Mouse (Mus musculus): Measurements from ENCODE around the gene Siah3.

The Siah3 gene

DNA sequence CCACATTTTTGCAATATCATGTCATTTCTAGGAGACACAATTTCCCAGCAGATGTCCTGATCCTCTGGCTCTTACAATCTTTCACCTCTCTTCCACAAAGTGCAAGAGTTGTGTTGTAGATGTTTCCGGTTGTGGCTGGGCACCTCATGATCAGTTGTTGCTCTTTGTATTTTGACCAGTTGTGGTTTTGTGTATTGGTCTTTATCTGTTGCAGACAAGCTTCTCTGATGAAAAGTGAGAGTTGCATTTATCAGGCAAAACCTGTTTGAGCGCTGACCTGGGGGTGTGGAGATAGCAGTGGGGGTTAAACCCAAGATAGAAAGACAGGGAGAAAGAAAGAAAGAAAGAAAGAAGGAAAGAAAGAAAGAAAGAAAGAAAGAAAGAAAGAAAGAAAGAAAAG lies 68.9 kb downstream of the Siah3 start:
- WGBS, result 91% methylated on average over 2 of the region's 2 CpGs

DNA sequence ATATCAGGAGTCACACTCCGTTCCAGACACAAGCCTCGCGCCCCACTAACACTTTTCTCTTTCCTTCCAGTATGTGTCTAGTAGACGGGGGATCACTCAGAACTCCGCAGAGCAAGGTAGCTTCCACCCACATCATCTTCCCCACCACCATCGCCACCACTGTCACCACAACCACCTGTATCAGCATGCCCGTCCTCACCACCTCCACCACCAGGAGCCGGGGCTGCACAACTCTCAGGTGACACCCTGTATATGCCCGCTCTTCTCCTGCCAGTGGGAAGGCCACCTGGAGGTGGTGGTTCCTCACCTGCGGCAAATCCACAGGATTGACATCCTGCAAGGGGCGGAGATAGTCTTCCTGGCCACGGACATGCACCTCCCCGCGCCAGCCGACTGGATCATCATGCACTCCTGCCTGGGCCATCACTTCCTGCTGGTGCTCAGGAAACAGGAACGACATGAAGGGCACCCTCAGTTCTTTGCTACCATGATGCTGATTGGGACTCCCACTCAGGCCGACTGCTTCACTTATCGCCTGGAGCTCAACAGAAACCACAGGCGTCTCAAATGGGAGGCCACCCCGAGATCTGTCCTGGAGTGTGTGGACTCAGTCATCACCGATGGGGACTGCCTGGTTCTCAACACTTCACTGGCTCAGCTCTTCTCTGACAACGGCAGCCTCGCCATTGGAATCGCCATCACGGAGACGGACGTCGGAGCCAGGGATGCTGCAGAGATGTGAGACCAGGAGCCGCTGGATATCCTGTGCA lies 69.8 kb downstream of the Siah3 start:
- 92% methylated on average over 29 of the region's 29 CpGs for WGBS

DNA sequence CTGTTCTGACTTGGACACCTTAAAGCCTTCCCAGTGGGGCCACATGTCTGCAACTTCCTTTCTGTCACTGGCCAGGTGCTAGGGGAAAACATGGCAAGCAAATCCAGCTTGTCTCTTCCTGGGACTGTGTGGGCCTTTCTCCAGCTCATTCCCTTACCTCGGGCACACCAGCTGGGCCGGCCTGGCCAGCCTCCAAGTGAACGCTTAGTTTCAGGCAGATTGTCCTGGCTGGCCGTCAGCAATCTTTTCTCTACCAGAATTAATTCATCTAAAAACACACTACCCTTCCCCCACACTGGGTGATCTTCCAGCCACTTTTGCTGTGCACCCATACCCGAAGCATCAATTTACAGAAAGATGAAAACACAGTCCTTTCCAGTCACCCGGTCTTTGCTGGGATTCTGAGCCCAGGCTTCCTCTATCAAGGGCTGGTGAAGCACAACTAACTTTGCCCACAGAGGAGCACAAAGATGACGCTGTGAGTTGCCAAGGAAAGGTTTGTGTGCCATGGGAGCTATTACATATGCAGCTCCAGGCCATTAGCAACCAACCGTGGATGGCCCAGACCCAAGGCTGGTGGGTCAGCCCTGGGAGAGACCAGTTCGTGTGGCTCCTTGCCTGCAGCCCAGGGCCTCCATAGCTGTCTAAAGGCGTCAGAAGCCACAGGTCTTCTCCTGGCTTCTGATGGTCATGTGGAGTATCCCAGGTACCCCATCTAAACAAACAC lies 71.8 kb downstream of the Siah3 start:
- WGBS, result 35% methylated on average over 10 of the region's 10 CpGs

DNA sequence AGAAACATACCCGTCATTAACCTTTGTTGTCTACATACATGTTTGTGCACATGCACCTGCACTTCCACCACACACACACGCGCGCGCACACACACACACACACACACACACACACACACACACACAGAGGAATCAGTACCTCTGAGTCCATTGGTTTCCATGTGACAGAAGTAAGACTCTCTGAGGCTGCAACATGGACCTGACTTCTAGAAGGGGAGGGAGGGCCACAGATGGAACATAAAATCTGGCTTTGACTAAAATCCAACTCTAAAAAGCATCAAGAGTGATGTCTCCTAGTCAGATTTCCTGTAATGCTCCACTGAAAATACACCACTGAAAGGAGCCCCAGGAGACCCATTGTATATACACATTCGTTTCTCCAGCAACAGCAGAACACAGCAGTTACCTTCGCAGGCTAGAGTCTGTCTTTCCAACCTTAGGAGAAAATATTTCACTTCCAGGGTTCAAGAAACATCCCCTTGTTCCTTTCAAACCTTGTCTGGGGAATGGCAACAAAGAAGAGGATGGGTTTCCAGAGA lies 75.1 kb downstream of the Siah3 start:
- 87% methylated on average over 7 of the region's 7 CpGs for WGBS

DNA sequence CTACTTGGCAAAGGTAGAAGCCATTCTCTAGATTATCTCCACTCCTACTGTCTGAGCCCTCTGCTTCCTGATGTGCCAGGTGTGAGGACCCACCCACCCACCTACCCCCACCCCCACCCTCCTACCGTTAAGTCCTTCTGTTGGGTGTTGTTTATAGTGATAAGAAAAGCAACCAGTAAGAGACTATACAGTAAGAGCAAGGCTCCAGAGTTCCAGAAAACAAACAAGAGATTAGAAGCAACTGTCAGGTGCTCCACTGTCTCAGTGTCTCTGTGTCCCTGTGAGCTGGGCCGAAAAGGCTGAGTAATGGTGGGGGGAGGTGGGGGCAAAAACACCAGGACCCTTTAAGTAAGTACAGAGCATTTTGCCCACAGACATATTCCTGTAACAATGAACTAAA lies 83.4 kb downstream of the Siah3 start:
- 64% methylated on average over 2 of the region's 2 CpGs for WGBS

DNA sequence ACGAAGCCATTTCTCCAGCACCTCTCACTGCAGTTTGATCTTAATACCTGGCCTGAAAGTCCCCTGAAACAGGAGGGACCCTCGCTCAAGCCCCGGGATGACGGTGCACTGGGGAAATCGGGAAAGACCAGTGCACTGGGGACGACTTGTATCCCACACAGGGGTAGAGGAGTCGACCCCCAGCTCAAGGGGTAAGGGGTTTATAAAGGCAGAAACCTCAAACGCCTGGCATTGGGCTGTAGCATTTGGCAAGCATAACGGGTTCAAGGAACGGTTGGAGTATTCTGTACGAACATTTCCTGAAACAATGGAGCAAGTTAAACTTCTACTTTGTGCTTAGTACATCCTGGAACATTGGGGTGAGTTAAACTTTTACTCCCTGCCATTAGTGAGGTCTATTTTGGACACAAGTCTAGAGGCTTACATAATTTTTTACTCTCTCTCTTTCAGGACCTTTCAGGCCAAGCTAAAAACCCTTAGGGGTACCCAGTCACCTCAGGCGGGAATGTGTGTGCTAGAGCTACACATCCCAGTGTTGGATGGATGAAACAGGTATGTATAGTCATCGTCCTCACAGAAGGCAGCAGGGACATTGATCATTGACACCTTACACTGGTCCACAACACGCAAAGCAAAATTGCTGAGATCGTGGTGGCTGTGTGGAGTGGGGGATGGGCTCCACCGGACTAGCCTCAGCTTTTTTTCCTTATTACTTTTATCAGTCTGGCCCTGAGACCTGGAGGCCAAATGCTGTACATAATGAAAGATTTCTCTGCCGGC lies 84.6 kb downstream of the Siah3 start:
- 76% methylated on average over 17 of the region's 17 CpGs for WGBS

DNA sequence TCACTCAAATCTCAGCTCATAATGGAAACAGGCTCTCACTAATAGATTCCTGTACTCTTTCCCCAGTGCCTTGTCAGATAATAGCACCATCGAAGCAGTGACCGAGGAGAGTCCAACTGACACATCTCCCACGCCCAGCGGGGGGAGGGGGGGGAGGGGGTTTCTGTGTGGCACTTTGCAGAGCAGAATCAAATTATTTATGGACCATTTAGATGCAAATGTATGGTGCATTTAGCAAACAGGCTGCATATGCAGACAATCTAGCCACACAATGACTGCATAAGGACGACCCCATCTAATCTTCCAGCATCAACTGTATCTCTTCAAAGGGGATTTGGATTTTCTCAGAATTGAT lies 85.2 kb downstream of the Siah3 start:
- 32% methylated on average over 5 of the region's 5 CpGs for WGBS

DNA sequence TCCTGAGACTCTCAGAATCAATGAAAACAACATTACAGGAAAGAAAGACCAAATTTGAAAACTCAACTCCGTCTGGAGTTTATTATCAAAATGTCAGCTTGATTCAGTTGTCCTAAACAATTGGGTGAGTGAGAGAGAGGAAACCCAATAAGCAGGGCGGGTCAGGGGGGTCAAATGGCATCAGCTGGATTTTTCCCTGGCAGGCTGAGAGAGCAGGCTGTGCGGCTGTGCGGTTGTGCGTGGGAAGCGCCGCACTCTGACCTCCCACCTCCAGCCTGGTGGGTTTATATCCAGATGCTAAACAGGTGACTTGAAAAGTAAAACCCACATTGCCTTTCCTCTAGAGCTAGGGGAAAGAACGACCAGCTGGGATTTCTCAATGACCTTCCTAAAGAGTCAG lies 85.9 kb downstream of the Siah3 start:
- WGBS, result 77% methylated on average over 8 of the region's 8 CpGs

DNA sequence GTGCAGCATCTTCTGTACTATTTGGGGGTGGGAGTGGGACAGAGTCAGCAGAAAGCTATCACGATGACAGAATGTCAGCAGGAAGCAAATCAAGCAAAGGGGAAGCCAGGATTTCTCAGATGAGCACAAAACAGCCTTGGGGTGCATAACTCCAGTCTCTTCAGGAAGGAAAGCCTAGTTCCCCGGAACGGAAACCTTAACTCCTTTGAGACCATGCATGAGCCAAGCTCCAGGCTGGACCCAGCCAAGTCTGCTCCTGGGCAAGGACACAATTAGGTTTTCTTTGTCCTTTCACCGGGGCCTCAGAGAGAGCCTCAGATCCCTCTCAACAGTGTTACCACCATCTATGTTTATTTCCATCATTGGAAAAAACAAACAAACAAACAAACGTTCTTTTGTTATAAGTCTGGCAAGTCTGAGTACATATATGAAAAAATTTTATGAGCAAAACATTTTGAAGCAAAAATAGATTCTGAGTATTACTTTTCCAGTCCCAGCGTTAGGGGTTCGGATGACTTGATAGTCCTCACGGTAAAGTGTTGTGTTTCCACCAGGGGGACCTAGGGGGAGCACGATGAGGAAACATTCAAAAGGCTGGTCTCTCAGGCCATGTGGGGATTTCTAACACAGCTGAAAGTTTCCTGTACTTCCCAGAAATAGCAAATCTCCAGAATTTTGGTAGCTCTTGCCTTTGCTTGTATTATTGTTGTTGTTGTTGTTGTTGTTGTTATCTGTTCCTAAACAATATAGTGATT lies 106.0 kb downstream of the Siah3 start:
- 45% methylated on average over 9 of the region's 9 CpGs for WGBS

DNA sequence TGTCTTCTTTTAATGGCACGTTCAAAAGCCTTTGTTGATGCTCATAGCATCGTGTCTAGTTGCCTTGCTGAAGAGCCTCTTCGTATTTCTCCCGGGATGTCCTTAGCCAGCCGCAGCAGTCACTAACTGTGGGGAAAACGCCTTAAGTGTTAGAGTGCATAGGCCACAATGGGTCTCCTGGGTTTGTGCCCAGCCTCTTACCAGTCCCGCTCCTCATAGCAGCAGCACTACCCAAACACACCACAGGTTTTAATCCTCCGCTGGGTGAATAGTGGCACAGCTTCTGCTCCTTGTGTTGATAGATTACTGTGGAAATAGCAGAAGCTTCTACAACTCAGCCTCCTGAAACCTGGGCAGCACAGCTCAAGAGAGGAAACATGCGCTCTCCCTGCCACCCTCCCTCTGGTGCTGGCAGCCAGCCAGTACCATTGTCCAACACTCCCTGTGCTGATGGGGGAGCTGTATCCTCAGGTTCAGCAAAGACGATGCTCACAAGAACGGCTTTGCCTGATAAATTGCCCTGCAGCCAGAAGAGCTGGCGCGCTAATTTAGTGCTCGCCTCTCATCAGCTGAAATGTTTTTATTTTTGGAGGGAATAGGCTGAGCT lies 109.9 kb downstream of the Siah3 start:
- WGBS, result 49% methylated on average over 14 of the region's 14 CpGs

DNA sequence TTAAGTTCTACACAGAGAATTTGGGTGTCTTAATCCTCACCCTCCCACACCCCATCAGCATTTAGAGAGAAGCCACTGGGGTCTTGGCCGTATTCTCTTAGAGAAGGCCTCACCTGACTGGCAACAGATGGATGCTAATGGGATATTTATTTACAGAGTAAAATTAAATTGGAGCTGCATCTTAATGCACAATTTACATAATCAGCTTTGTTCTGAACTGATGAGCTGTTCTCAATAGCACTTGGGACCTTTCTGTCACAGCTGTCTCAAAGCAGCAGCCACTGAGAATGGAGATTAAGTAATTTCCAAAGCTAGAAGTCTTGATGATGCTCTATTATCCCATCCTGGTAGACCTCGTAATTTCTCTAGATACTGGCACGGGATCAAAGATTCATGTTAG lies 110.5 kb downstream of the Siah3 start:
- WGBS, result 48% methylated on average over 3 of the region's 3 CpGs

DNA sequence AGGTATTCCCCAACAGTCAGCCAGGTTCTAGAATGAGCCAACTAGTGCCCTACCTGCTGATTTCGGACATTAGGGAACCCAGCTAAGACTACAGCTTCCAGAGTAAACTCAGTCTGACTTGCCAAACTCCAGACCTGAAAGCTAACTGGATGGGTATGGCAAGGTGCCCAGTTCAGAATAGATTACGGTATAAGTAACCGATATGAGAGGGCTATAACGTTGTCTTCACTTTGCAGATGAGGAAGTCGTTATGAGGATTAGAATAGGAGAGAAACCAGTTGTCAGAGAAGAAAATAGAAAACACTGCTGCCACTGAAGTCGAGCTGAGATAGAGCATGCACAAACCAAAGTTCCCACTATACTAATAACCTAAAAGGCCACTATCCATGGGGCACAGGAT lies 123.2 kb downstream of the Siah3 start:
- WGBS, result 71% methylated on average over 6 of the region's 6 CpGs

Data from cerebral cortex, adult 2 months (tissue).